Mouse (Mus musculus) small intestine, adult 2 months (tissue): ENCODE measurements around the gene Kif26a.

ENCODE experiments used
- CTCF ChIP-seq: fragments of 200-500 bp; IDR thresholded peaks from 2 replicates; pipeline ENCODE4 v1.5.1; 2012; ENCODE audit warnings: low read depth, mild to moderate bottlenecking, control low read depth, inconsistent platforms, low read length, moderate library complexity, mixed read lengths; ENCODE audit not compliant: insufficient replicate concordance, insufficient read length; ENCODE audit errors: extremely low read depth
- POLR2A ChIP-seq: fragments of 200-500 bp; IDR thresholded peaks from 2 replicates; pipeline ENCODE4 v1.6.1; 2012; ENCODE audit warnings: low read depth, mild to moderate bottlenecking, control low read depth, inconsistent platforms, low read length, moderate library complexity

DNA sequence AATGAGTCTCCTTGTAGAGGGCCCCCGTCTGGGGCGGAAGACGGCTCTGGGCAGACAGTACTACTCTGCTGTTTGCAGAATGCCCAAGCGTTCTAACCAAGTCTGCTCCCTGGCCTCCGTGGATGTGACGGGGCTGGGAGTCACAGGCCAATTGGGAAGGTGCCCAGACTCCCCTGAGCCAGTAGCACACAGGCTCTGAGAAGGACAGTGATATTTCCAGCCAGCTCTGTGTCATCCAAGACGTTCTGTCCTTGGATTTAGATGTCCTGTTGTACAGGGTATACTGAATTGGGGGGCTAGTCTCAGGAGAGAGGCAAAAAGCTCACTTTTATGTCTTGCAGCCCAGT, 36.6 kb downstream of the Kif26a start:
- no peak for TF ChIP-seq POLR2A
- no peak for TF ChIP-seq CTCF
